Mouse (Mus musculus): Measurements from ENCODE around the gene Fastkd2. TPM values are rescaled to one million over a fixed set of nuclear protein-coding genes. Genes with fewer than 3 reads are reported as not detected.

Gene Fastkd2
- polyA plus RNA-seq, 1 experiment from 2014 or later = 78.5 TPM

DNA sequence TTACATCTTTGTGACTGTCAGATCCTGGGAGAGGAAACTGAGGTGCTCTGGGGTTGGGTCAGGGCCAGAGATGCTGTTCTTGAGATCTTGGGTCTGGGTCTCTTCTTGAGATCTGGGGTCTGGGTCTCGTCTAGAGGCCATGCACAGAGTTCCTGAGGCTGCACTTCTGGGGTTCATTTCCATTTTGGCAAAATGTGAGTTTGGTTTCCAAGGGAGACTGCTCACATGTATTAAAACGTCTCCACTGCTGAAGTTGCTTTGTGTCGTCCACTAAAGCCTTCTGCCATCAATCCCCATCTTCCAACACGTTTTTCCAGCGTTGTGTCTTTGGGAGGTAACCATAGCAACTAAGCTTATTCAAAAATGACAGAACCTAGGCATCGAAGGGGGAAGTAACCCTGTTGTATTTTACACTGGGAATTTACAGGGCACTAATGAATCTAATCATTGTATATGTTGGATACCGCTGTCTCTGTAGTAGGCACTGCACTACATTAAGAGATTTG is 33.5 kb downstream of the Fastkd2 start:
- H3K36me3 ChIP-seq (ENCODE audit: control insufficient read depth, insufficient read depth, low read length) = no peaks in the 10 kb centered on the region
- H3K4me2 ChIP-seq (ENCODE audit: low read length) = no peak overlapping the region
- H3K4me3 ChIP-seq (ENCODE audit: low read depth, low read length) = no peak overlapping the region
- no peaks in the 10 kb centered on the region for H3K9me3 ChIP-seq (ENCODE audit: control insufficient read depth, low read length)
- peak overlapping the region; percentile 27; the same call in 1 of the 2 replicates for H3K27ac ChIP-seq (ENCODE audit: low read depth)
- WGBS = 48% methylated on average over 7 of the region's 7 CpGs
- DNase-seq (ENCODE audit: low spot score) (no peak), ATAC-seq (replicated peaks; ENCODE audit: low FRiP score, low TSS enrichment, low read depth) (no peak)
- H3K4me1 ChIP-seq (replicated peaks; ENCODE audit: control insufficient read depth, insufficient read depth, low read length) = 0 out of 2 replicates have a peak, but pooled peaks cover 3% of the 10 kb centered on the region
- H3K9ac ChIP-seq (ENCODE audit: low read length) = no peak overlapping the region
- H3K27me3 ChIP-seq (replicated peaks; ENCODE audit: control insufficient read depth, insufficient read depth, low read length) = no peaks in the 10 kb centered on the region

DNA sequence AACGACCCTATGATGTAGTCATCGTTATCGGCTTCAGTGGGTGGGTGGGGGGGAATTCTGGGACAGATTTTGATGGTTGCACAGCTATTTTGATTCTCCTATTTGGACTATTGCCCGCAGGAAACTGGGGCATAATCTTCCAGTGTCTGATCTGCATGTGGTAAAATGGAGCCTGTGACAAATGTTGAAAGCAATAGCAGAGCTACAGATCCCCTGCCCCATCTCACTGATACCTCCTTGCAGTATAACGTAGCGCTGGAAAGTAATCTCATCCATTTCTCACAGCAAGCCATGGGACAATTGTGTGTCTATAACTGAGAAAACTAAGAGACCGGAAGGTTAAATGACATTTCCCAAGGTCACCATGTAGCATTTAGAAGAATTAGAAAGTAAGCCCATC is 34.0 kb downstream of the Fastkd2 start:
- no peak for ATAC-seq (replicated peaks; ENCODE audit: low FRiP score, low TSS enrichment, low read depth)

DNA sequence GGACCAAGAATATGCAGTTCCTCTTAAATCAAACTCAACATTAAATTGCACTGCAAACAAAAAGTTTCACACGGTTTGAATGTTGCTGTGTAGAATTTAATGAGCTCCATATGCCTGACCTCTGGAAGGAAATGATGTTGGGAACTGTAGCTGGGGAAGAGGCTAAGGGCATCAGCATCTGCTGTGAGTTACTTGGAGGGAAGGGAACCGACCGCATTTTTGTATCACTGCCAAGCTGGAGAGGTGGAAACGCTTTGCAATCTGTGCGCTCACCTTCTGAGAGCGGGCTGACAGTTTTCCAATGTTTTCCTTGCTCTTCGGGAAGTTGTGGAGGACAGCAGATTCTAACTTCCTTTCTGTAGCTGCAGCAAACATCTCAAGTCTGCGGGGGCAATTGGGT is 37.7 kb downstream of the Fastkd2 start:
- H3K36me3 ChIP-seq (ENCODE audit: control insufficient read depth, insufficient read depth, low read length) = no peaks in the 10 kb centered on the region
- H3K27ac ChIP-seq (ENCODE audit: low read depth) = no peak overlapping the region
- no peak for DNase-seq (ENCODE audit: low spot score)
- 0 out of 2 replicates have a peak, but pooled peaks cover 3% of the 10 kb centered on the region for H3K4me1 ChIP-seq (replicated peaks; ENCODE audit: control insufficient read depth, insufficient read depth, low read length)
- no peaks in the 10 kb centered on the region for H3K9me3 ChIP-seq (ENCODE audit: control insufficient read depth, low read length)
- ATAC-seq (replicated peaks; ENCODE audit: low FRiP score, low TSS enrichment, low read depth) = no peak
- H3K4me2 ChIP-seq (ENCODE audit: low read length) = no peak overlapping the region
- 55% methylated on average over 8 of the region's 8 CpGs for WGBS
- H3K27me3 ChIP-seq (replicated peaks; ENCODE audit: control insufficient read depth, insufficient read depth, low read length) = no peaks in the 10 kb centered on the region
- H3K9ac ChIP-seq (ENCODE audit: low read length) = no peak overlapping the region
- no peak overlapping the region for H3K4me3 ChIP-seq (ENCODE audit: low read depth, low read length)

More for the DNA sequence above, 34.0 kb downstream of the Fastkd2 start:
- 85% methylated on average over 7 of the region's 7 CpGs for WGBS
- no peak overlapping the region for H3K4me2 ChIP-seq (ENCODE audit: low read length)
- H3K9me3 ChIP-seq (ENCODE audit: control insufficient read depth, low read length) = no peaks in the 10 kb centered on the region
- 0 out of 2 replicates have a peak, but pooled peaks cover 3% of the 10 kb centered on the region for H3K4me1 ChIP-seq (replicated peaks; ENCODE audit: control insufficient read depth, insufficient read depth, low read length)
- H3K4me3 ChIP-seq (ENCODE audit: low read depth, low read length) = no peak overlapping the region
- H3K36me3 ChIP-seq (ENCODE audit: control insufficient read depth, insufficient read depth, low read length) = no peaks in the 10 kb centered on the region
- no peak overlapping the region for H3K27ac ChIP-seq (ENCODE audit: low read depth)
- DNase-seq (ENCODE audit: low spot score) = no peak
- H3K27me3 ChIP-seq (replicated peaks; ENCODE audit: control insufficient read depth, insufficient read depth, low read length) = no peaks in the 10 kb centered on the region
- no peak overlapping the region for H3K9ac ChIP-seq (ENCODE audit: low read length)

DNA sequence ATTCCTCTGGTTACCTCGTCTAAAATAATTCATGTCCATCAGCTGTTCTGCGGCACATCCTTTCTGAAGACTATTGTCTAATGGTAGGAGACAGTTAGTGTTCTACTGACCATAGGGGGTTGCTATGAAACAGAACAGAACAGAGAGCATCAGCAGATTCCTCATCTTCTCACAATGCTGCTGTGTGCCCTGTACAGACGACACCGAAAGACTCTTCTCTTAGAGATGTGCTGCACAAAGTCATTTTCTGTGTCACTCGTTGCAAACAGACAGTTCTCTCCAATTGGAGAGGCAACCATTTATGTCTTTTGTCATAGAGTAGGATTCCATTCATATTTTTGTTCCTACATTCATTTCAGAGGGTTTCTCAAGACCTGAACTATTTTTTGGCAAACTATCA is 38.8 kb downstream of the Fastkd2 start, which contains the start of gene 4933402D24Rik:
Gene 4933402D24Rik (minus strand): TSS at position 101 of the 400 bp plus-strand sequence.
- Histone ChIP-seq H3K4me2 (ENCODE audit: low read length) (no peak within 1 kb of the TSS), H3K4me3 (ENCODE audit: low read depth, low read length) (no peak within 1 kb of the TSS), H3K9ac (ENCODE audit: low read length) (no peak within 1 kb of the TSS), H3K4me1 (replicated peaks; ENCODE audit: control insufficient read depth, insufficient read depth, low read length) (no peaks in the 10 kb centered on the region), H3K27me3 (replicated peaks; ENCODE audit: control insufficient read depth, insufficient read depth, low read length) (no peaks in the 10 kb centered on the region), H3K27ac (ENCODE audit: low read depth) (no peak within 1 kb of the TSS), H3K36me3 (ENCODE audit: control insufficient read depth, insufficient read depth, low read length) (no peaks in the 10 kb centered on the region), H3K9me3 (ENCODE audit: control insufficient read depth, low read length) (no peaks in the 10 kb centered on the region)
- WGBS = 68% methylated on average over 5 of the region's 5 CpGs
- no peak for ATAC-seq (replicated peaks; ENCODE audit: low FRiP score, low TSS enrichment, low read depth)
- DNase-seq (ENCODE audit: low spot score) = no peak

DNA sequence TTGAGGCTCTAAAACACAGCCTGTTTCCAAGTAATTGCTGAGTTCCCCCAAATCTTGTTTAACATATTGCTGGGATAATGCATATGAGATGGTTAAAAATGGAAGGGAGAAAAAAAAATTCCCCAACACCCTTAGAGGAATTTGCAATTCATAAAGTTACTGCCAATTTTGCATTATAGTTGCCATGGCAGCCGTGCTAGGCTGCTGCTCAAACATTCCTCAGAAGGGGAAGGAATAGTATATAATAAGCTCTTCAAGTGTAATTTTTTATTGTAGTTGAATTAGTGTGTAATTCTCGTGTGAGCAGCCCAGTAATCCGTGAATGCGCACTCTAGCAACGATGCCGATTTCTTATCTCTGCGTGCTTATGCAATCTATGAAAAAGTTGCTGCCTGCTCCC is 39.9 kb downstream of the Fastkd2 start:
- H3K27ac ChIP-seq (ENCODE audit: low read depth) = no peak overlapping the region
- DNase-seq (ENCODE audit: low spot score) = no peak
- H3K27me3 ChIP-seq (replicated peaks; ENCODE audit: control insufficient read depth, insufficient read depth, low read length) = no peaks in the 10 kb centered on the region
- no peak overlapping the region for H3K4me2 ChIP-seq (ENCODE audit: low read length)
- no peaks in the 10 kb centered on the region for H3K9me3 ChIP-seq (ENCODE audit: control insufficient read depth, low read length)
- H3K4me1 ChIP-seq (replicated peaks; ENCODE audit: control insufficient read depth, insufficient read depth, low read length) = no peaks in the 10 kb centered on the region
- H3K36me3 ChIP-seq (ENCODE audit: control insufficient read depth, insufficient read depth, low read length) = no peaks in the 10 kb centered on the region
- ATAC-seq (replicated peaks; ENCODE audit: low FRiP score, low TSS enrichment, low read depth) = no peak
- H3K9ac ChIP-seq (ENCODE audit: low read length) = no peak overlapping the region
- H3K4me3 ChIP-seq (ENCODE audit: low read depth, low read length) = no peak overlapping the region
- WGBS = 82% methylated on average over 7 of the region's 7 CpGs

DNA sequence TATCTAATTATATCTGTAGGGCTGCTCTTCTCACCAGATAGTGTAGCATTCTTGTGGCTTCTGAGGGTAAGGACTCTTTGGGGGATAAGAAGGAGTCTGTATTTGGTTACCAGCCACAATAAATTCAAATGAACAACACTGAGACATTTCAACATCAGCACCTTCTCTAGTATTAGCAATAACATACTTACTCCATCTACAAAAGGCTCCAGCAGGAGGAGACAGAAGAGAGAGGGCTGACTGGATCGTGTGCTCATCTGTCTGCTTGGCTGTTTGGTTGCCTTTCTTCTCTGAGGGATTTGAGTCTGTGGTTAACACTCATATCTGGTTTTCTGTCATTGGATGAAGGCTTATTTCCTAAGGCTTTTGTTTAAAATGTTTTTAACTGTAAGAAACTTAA is 46.0 kb downstream of the Fastkd2 start:
- Histone ChIP-seq H3K27me3 (replicated peaks; ENCODE audit: control insufficient read depth, insufficient read depth, low read length) (no peaks in the 10 kb centered on the region), H3K4me2 (ENCODE audit: low read length) (no peak overlapping the region), H3K36me3 (ENCODE audit: control insufficient read depth, insufficient read depth, low read length) (no peaks in the 10 kb centered on the region), H3K4me3 (ENCODE audit: low read depth, low read length) (no peak overlapping the region), H3K27ac (ENCODE audit: low read depth) (no peak overlapping the region), H3K4me1 (replicated peaks; ENCODE audit: control insufficient read depth, insufficient read depth, low read length) (no peaks in the 10 kb centered on the region), H3K9ac (ENCODE audit: low read length) (no peak overlapping the region), H3K9me3 (ENCODE audit: control insufficient read depth, low read length) (no peaks in the 10 kb centered on the region)
- WGBS = 45% methylated on average over 1 of the region's 1 CpGs
- DNase-seq (ENCODE audit: low spot score) (no peak), ATAC-seq (replicated peaks; ENCODE audit: low FRiP score, low TSS enrichment, low read depth) (no peak)

DNA sequence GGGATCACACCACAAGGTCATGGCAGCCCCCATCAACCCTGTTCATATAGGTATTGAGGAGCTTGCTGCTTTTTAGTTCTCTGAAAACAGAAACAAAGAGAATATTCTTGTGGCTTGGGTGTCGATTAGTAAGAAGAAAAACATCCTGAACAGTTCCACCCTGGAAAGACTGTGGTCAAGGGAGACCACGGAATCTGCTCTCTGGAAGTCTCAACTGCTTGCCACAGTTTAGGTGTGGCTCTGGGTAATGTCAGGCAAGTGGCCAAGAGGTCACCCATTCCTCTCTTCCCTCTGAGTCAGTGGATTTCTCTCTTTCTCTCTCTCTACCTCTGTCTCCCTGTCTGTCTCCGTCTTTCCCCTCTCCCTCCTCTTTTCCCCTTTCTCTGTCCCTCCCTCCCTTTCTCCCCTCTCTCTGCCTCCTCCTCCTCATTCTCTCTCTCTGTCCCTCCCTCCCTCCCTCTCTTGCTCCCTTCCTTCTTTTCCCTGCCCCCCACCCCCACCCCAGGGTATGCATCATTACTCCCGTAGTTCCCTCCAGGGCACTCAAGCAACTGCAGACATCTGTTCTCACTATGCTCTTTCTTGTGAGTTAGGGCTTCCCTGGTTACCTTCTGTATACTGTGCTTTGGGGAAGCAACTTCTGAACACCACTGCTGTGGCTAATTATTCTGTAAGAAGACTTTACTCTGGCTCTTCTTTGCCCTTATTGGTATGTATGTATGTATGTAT is 46.7 kb downstream of the Fastkd2 start:
- H3K9me3 ChIP-seq (ENCODE audit: control insufficient read depth, low read length) = no peaks in the 10 kb centered on the region
- no peaks in the 10 kb centered on the region for H3K27me3 ChIP-seq (replicated peaks; ENCODE audit: control insufficient read depth, insufficient read depth, low read length)
- ATAC-seq (replicated peaks; ENCODE audit: low FRiP score, low TSS enrichment, low read depth) (no peak), DNase-seq (ENCODE audit: low spot score) (no peak)
- H3K4me3 ChIP-seq (ENCODE audit: low read depth, low read length) = no peak overlapping the region
- H3K4me1 ChIP-seq (replicated peaks; ENCODE audit: control insufficient read depth, insufficient read depth, low read length) = no peaks in the 10 kb centered on the region
- no peak overlapping the region for H3K27ac ChIP-seq (ENCODE audit: low read depth)
- H3K9ac ChIP-seq (ENCODE audit: low read length) = no peak overlapping the region
- 59% methylated on average over 4 of the region's 4 CpGs for WGBS
- no peaks in the 10 kb centered on the region for H3K36me3 ChIP-seq (ENCODE audit: control insufficient read depth, insufficient read depth, low read length)
- no peak overlapping the region for H3K4me2 ChIP-seq (ENCODE audit: low read length)

DNA sequence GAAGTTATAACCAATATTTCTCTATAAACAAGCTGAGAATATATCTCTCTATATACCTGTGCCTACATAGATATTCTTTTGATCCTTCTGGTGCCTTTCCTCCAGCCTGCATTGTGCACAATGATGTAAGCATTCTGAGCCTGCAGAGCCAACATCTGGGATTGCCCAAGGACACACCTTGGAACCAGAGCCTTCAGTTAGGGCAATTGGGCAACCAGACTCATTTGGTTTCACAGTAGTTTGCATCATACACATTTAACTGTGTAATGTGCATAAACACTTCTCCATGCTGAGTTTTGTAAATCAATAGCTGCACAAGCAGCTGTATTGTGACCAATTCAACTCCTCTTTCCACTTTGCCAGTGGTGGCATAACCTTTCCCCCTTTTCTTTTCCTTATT is 63.9 kb downstream of the Fastkd2 start:
- H3K36me3 ChIP-seq (ENCODE audit: control insufficient read depth, insufficient read depth, low read length) = no peaks in the 10 kb centered on the region
- DNase-seq (ENCODE audit: low spot score) (no peak), ATAC-seq (replicated peaks; ENCODE audit: low FRiP score, low TSS enrichment, low read depth) (no peak)
- no peaks in the 10 kb centered on the region for H3K4me1 ChIP-seq (replicated peaks; ENCODE audit: control insufficient read depth, insufficient read depth, low read length)
- H3K4me3 ChIP-seq (ENCODE audit: low read depth, low read length) = no peak overlapping the region
- H3K27ac ChIP-seq (ENCODE audit: low read depth) = no peak overlapping the region
- H3K9ac ChIP-seq (ENCODE audit: low read length) = no peak overlapping the region
- no peaks in the 10 kb centered on the region for H3K27me3 ChIP-seq (replicated peaks; ENCODE audit: control insufficient read depth, insufficient read depth, low read length)
- H3K9me3 ChIP-seq (ENCODE audit: control insufficient read depth, low read length) = no peaks in the 10 kb centered on the region
- no peak overlapping the region for H3K4me2 ChIP-seq (ENCODE audit: low read length)
